Comparison of ENCODE assay signal across 30 mouse cellular contexts in the genomic region with DNA sequence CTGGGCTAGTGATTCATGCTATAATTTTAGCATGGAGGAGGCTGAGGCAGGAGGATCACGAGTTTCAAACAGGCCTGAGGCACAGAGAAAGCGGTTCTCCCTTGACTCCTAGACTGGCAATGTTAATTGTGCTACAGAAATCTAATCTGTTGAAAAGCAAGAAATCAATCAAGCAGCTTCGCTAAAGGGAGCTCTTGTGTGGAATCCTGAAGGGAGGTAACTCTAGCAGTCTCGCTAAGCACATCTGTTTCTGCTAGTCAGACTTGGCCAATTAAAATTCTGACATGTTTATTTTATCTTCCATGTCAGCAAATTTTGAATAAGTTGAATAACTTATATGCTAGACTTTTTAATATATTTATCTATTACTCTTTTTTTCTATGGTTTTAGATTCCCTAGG.
A peak's percentile ranks its signal among the peaks of the same experiment; 100 is the strongest.
DNase-seq lines count a peak whose midpoint lies in the region; ATAC-seq and TF ChIP-seq lines count a peak whose summit lies in the region.
"Had no signal": no experiment of that assay in that cellular context is flagged by ENCODE, and none has a peak within 500 bp of the region (broad histone marks: within the 10 kb centered on the region; RNA-seq: fewer than 3 reads in every experiment).

No protein-coding gene starts in this region.

- H3K4me2 ChIP-seq in kidney, postnatal 0 days (ENCODE audit: low read length) = no peak overlapping the region
- H3K4me2 ChIP-seq in embryonic facial prominence, embryonic 13.5 days = no peak overlapping the region
- H3K4me2 ChIP-seq: heart, embryonic 12.5 days; hindbrain, embryonic 14.5 days; midbrain, embryonic 12.5 days; neural tube, embryonic 12.5 days had no signal

- no peaks in the 10 kb centered on the region for H3K36me3 ChIP-seq in kidney, postnatal 0 days (ENCODE audit: insufficient read depth, low read length)
- no peaks in the 10 kb centered on the region for H3K36me3 ChIP-seq in embryonic facial prominence, embryonic 10.5 days (replicated peaks)
- no peaks in the 10 kb centered on the region for H3K36me3 ChIP-seq in embryonic facial prominence, embryonic 13.5 days
- H3K36me3 ChIP-seq: heart, embryonic 12.5 days; midbrain, embryonic 12.5 days; neural tube, embryonic 12.5 days had no signal

- H3K9me3 ChIP-seq in kidney, postnatal 0 days (replicated peaks; ENCODE audit: low read length) = no peaks in the 10 kb centered on the region
- H3K9me3 ChIP-seq in embryonic facial prominence, embryonic 10.5 days = 0 out of 2 replicates have a peak, but pooled peaks cover 3% of the 10 kb centered on the region
- H3K9me3 ChIP-seq in embryonic facial prominence, embryonic 13.5 days = no peaks in the 10 kb centered on the region
- H3K9me3 ChIP-seq: midbrain, embryonic 12.5 days; neural tube, embryonic 12.5 days had no signal

- no peak overlapping the region for H3K9ac ChIP-seq in kidney, postnatal 0 days (ENCODE audit: low read depth, low read length)
- no peak overlapping the region for H3K9ac ChIP-seq in embryonic facial prominence, embryonic 13.5 days
- H3K9ac ChIP-seq: heart, embryonic 12.5 days; hindbrain, embryonic 14.5 days; liver, embryonic 14.5 days; midbrain, embryonic 12.5 days; neural tube, embryonic 12.5 days had no signal

- DNase-seq in kidney, postnatal 0 days (ENCODE audit: low spot score) = peak; percentile 78
- no peak for DNase-seq in kidney, adult 8-10 months
- DNase-seq in embryonic facial prominence, embryonic 10.5 days (ENCODE audit: low spot score) = no peak
- no peak for DNase-seq in spleen, postnatal 4 days (ENCODE audit: low spot score in 2 of 2)
- DNase-seq in adrenal gland, adult 18-20 months (ENCODE audit: low spot score in 2 of 2) = no peak
- DNase-seq: adrenal gland, adult 2 months; adrenal gland, postnatal 36 days; B cell, adult 2 months; cerebellum, adult 18-20 months; cerebellum, postnatal 10 days; gastrocnemius, postnatal 25 days; heart, adult 18-20 months; kidney, postnatal 10 days; left cerebral cortex, postnatal 4 days; liver; lung, adult 2 months; lung, postnatal 14 days; right cerebral cortex, adult 18-20 months; spleen, adult 18-20 months had no signal

- 46% methylated on average over 4 of the region's 4 CpGs for WGBS in kidney, postnatal 0 days
- WGBS in embryonic facial prominence, embryonic 10.5 days = 37% methylated on average over 4 of the region's 4 CpGs
- 30% methylated on average over 4 of the region's 4 CpGs for WGBS in embryonic facial prominence, embryonic 13.5 days

- H3K27ac ChIP-seq in kidney, postnatal 0 days = 0 out of 2 replicates have a peak overlapping the region, but pooled peaks have one; percentile 26
- peak overlapping the region; percentile 24; the same call in 1 of the 2 replicates for H3K27ac ChIP-seq in embryonic facial prominence, embryonic 10.5 days (replicated peaks)
- peak overlapping the region; percentile 36; the same call in 1 of the 2 replicates for H3K27ac ChIP-seq in embryonic facial prominence, embryonic 13.5 days
- H3K27ac ChIP-seq: hindbrain, embryonic 14.5 days; layer of hippocampus, adult 2 months; liver, embryonic 14.5 days; midbrain, embryonic 12.5 days; neural tube, embryonic 12.5 days; stomach, postnatal 0 days had no signal

- no peaks in the 10 kb centered on the region for H3K27me3 ChIP-seq in kidney, postnatal 0 days (ENCODE audit: insufficient read depth, low read length)
- H3K27me3 ChIP-seq in embryonic facial prominence, embryonic 10.5 days (replicated peaks; ENCODE audit: low read depth, poor library complexity, severe bottlenecking) = no peaks in the 10 kb centered on the region
- no peaks in the 10 kb centered on the region for H3K27me3 ChIP-seq in embryonic facial prominence, embryonic 13.5 days
- H3K27me3 ChIP-seq: heart, embryonic 12.5 days; midbrain, embryonic 12.5 days; neural tube, embryonic 12.5 days had no signal

- no peak for TF ChIP-seq CTCF in kidney, postnatal 0 days (IDR thresholded peaks at IDR 0.05; ENCODE audit: low read depth)

- ATAC-seq in kidney, postnatal 0 days (replicated peaks; ENCODE audit: low FRiP score, low read depth) = no peak
- no peak for ATAC-seq in embryonic facial prominence, embryonic 13.5 days (ENCODE audit: insufficient number of reproducible peaks, insufficient read depth, low FRiP score, low TSS enrichment, low read depth)
- ATAC-seq: forebrain, embryonic 14.5 days; intestine, postnatal 0 days had no signal

- H3K4me3 ChIP-seq in kidney, postnatal 0 days (replicated peaks; ENCODE audit: low read depth, low read length) = no peak overlapping the region
- H3K4me3 ChIP-seq in embryonic facial prominence, embryonic 10.5 days = no peak overlapping the region
- H3K4me3 ChIP-seq in embryonic facial prominence, embryonic 13.5 days = no peak overlapping the region
- H3K4me3 ChIP-seq: heart, embryonic 12.5 days; layer of hippocampus, adult 2 months; midbrain, embryonic 12.5 days; myocyte; neural tube, embryonic 12.5 days had no signal

- no peaks in the 10 kb centered on the region for H3K4me1 ChIP-seq in kidney, postnatal 0 days (replicated peaks; ENCODE audit: insufficient read depth, low read length)
- H3K4me1 ChIP-seq in embryonic facial prominence, embryonic 10.5 days = peaks cover 13% of the 10 kb centered on the region
- peaks cover 6% of the 10 kb centered on the region; the same call in 1 of the 2 replicates for H3K4me1 ChIP-seq in embryonic facial prominence, embryonic 13.5 days
- H3K4me1 ChIP-seq: neural tube, embryonic 12.5 days had no signal
